1 mouse cellular context compared by ENCODE assay signal in the genomic region with DNA sequence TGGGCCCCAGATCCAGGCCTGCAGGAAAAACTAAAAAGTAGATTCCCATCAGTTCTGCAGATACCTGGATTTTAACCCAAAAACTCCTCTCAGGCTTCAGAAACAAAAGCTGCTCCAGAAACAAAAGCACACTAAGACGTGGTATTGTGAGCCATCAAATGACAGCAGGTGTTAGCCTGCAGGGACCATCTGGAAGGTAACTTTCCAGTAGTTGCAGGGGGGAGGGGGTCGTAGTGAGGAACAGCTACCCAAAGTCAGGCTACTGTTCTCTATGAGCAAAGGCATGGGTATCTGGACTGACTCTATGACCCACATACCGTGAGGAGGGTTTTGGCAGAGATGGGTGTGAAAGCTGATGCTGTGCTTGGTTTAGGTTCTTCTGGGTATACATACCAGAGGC.
TF ChIP-seq lines count a peak whose summit lies in the region.

No protein-coding gene starts in this region.

TF ChIP-seq in CH12.LX, 34 proteins besides CTCF, POLR2A, EP300 and RAD21 (continued from another document):
- TF ChIP-seq ELF1 (IDR thresholded peaks at IDR 0.05; ENCODE audit: low read depth, low read length) (no peak), CHD1 (IDR thresholded peaks at IDR 0.05; ENCODE audit: low read depth, low read length) (peak; percentile 79), TBP (conservative IDR thresholded peaks at IDR 0.05; ENCODE audit: low read depth, low read length) (0 out of 2 replicates have a peak, but pooled peaks have one; percentile 38)
